Mouse (Mus musculus): ENCODE data around the gene Lrrc74b.
"Not testable (repeated sequence)": the region's sequence is repeated elsewhere in the genome, so short reads cannot be mapped to it uniquely, and the experiment has no call there.

The Lrrc74b gene

GRCm38 (mm10) chr16:17561128-17561750 is at the start of gene Lrrc74b:
TSS of gene Lrrc74b (minus strand) at chr16:17561247.
- DNase-seq, result peak; percentile 20 to 32

GRCm38 (mm10) chr16:17605684-17606083 is 44.6 kb upstream of the Lrrc74b start:
- no peak for DNase-seq

- DNase-seq, result no peak
Measured at GRCm38 (mm10) chr16:17604941-17605340, 43.9 kb upstream of the Lrrc74b start.

DNA sequence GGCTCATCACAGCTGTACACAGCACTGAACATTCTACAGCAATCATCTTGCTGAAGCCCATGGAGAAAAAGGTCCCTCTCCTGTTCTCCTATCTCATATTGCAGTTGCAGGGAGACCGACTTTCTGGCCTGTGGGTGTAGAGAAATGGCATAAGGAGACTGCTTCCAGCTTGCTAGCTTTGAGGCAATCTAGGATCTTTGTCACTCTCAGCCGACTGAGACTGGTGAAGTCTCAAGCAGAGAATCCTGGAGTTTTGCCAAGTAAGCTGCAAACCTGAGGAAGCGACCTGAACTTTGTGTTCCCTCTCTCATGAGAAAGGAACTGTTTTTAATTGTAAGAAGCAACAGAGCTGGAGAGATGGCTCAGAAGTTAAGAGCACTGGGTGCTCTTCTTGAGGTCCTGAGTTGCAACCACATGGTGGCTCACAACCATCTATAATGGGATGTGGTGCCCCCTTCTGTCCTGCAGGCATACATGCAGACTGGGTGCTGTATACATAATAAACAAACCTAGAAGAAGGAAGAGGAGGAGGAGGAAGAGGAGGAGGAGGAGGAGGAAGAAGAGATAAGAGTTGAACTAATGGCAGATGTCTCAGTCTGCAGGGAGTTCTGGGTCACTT is 40.0 kb upstream of the Lrrc74b start:
- no peak for DNase-seq

DNA sequence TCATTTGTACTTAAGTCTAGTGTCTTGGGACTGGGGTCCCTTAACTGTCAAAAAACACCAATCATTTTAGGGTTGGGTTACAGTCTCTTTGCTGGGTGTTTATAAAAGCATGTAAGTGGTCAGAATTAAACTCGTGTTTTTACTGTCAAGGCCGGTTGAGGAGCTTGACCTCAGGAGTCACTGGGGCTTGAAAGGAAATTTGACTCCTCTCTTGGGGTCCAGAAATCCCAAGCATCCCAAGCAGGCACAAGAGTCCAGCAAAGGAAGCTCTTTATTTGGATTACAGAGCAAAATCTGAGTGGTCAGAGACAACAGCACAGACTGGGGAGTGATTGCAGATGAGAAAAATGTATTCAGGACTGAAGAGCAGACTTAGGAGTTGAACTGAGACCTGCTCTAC is 29.7 kb upstream of the Lrrc74b start:
- no peak for DNase-seq

- DNase-seq, result no peak
Measured at GRCm38 (mm10) chr16:17584555-17584954, 23.5 kb upstream of the Lrrc74b start.

DNA sequence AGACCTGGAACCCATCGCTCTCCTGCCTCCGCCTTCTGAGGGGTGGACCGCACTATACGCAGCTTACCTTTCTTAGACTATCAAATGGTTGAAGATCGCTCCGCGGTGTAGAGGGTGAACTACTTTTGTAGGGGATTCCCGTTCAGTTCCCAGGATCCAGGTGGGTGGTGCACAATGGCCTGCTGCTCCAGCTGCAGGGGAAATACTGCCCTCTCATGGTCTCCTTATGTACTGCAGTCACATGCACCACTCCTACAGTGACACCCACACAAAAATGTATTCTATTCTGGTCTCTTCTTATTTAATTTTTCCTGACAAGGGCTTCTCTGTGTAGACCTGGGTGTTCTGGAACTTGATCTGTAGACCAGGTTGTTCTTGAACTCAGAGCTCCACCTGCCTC is 22.0 kb upstream of the Lrrc74b start, which contains the start of gene Slc7a4:
Slc7a4 (minus strand) TSS at position 151 of the 400 bp plus-strand sequence.
- no peak for DNase-seq

- DNase-seq, result no peak
Measured at GRCm38 (mm10) chr16:17576825-17577215, 15.8 kb upstream of the Lrrc74b start.

DNA sequence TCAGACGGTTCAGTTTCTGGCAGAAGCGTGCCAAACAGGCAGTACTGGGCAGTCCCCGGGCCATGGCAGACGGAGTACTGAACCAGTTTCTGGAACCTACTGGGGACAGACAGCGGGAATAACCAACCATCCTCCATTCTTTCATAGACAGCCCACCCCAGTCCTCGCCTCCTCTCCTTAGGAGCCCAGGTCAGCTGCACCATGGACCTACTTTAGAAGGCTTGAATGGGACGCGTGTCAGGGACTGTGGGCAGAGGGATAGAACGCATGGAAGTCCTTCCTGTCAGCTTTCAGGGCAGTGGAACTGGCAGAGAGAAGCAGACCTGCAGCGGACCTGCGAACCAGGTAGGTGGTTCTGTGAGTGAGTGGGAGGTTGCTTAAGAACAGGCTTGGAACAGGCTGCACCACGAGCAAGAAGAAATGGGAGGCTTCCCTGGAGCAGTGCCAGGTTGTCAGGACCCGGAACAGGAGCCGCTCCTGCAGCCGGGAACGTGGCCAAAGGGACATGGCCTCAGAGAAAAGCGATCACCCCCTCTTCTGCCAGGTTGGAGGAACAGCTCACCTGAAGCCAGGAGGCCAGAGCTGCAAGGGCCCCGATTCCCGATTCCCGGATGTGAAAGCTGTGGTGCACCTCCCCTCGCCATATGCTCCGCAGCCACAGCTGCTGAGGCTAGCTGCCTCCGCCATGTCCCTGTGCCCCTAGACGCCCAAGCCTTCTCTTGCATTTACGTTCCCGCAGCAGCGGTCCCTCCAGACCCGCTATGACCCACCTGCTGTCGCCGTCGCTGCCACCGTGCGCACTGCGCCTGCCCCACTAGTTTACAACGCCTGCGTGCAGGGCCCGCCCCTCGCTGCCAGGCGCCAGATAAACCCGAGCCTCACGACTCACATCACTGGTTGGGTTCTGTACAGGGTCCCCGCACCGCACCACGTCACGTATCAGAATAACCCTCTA is 15.1 kb upstream of the Lrrc74b start:
- peak; percentile 66 to 72 for DNase-seq

DNA sequence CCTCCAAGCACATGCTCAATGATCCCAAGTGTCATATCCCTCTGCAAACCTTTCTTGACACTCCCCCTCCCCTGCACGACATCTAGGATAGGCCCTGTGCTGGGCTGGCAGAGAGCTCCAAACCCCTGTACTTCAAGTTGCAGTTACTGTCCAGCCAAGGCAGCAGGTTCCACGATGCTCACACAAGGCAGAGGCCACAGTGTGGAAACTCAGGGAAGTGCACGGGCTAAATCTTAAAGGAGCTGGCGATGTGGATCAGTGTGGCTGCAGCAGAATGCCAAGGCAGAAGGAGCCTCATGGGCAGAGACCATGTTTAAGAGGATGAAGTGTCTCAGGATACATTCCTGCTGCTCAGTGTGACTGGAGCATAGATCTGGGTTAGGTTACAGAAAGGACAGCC is 5.1 kb upstream of the Lrrc74b start:
- DNase-seq, result no peak

GRCm38 (mm10) chr16:17564771-17565170 is 3.7 kb upstream of the Lrrc74b start:
- no peak for DNase-seq

DNA sequence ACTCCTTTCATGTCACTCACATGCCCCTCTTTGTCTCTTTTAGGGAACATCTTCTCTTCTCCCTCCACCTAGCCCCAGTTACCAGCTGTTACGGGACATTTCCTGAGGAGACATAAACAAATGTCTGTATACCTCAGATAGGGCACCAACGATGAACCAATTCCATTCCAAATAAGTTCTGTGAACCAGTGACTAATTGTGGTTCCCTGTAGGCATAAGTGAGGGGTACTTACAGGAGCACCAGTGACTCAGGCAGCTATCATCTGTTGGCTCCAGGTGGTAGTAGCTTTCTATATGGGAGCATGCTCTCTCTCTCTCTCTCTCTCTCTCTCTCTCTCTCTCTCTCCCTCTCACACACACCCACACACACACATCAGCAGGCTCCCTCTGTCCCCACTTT is 3.2 kb upstream of the Lrrc74b start:
- DNase-seq, result no peak

DNA sequence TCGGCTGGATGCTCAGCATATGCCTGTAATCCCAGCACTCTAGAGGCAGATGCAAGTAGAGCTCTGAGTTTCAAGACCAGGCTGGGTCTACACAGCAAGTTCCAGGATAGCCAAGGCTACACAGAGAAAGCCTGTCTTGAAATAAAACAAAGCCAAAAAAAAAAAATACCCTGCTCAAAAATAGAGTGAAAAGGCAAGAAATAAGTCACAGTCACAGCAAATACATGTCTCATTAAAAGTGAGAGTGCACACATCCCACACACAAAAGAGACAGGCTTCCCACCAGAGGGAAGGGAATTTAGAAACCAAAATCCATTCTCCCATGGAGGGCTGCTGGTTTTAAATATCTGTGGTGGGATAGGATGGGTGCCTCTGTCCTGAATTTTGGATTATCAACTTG is 2.5 kb upstream of the Lrrc74b start:
- no peak for DNase-seq

DNA sequence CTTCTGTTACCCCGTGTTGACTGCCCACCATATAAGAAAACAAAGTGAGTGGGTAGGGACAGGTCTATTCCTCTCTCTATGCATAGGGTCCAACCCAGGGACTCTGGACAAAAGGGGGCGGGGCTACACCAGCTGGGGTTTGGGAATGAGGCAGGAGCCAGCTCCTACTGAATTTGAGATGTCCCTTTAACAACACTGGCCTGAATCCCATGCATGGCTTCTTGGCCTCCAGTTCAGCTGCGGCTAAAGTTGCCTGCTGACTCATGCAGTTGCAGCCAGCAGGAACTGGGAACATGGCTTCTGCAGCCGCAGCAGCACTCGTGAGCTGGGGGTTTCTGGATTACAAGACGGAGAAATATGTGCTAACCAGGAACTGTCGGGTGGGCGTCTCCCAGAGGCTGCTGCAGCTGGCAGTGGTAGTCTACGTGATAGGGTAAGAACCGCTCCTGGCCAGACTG is 733 bp upstream of the Lrrc74b start, which contains the start of gene P2rx6:
P2rx6 (plus strand) TSS at position 135 of the 458 bp plus-strand sequence.
- peak in 1 of 2 experiments; percentile 17 for DNase-seq

- DNase-seq, result no peak
Measured at GRCm38 (mm10) chr16:17559396-17560027, 1.5 kb downstream of the Lrrc74b start.

DNA sequence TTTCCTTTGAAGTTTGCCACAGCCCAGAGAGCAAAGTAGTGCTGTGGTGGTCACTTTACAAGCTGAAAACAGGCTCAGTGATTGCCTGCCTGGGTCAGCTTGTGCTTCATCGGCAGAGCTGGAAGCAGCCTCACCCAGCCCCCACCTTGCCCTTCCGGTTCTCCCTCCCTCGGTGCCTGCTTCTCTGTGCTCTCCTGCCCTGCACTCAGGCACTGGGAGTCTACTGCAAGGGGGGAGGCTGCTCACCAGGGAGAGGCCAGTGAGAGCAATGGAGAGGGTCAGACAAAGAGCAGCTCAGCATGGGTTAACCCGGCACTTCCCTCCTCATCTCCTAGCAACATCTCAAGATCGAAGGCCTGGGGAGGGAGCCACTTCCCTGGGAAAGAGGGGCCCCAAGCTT is 2.2 kb downstream of the Lrrc74b start:
- no peak for DNase-seq

DNA sequence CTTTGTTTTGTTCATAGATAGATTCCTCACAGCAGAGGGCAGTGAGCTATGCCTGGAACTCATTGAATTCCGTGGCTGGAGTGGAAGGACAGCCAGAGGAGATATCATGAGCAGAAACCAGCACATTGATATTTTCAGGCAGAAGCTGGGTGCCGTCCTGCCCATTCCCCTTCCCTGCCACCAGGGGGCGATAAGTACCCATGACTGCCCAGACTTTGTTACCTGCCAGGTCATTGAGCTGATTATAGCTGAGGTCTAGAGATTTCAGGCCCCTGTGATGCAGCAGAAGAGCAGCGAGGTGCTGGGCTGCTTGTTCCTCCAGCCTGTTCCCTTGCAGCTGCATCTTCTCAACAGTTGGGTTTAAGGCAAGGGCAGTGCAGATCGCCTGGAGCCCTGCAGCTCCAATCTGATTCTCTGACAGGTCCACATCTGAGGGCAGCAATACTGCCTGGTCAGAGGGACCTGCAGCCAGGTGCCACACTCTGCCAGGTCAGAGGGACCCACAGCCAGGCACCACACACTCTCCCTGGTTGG is 3.0 kb downstream of the Lrrc74b start:
- DNase-seq, result peak; percentile 59 to 72

DNA sequence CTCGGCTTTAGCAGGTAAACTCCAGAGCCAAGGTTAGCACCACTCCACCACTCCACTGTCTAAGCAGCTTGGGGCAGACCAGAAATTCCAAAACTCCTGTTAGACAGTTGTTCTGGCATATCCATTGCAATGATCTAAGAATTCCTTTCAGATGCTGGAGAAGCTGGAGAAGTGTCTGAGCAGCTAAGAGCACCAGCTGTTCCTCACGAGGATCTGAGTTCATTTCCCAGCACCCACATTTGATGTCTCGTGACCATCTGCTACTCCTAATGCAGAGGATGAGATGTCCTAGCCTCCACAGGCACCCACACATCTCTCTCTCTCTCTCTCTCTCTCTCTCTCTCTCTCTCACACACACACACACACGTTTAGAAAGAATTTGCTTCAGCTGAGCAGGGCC is 4.1 kb downstream of the Lrrc74b start:
- DNase-seq, result no peak

DNA sequence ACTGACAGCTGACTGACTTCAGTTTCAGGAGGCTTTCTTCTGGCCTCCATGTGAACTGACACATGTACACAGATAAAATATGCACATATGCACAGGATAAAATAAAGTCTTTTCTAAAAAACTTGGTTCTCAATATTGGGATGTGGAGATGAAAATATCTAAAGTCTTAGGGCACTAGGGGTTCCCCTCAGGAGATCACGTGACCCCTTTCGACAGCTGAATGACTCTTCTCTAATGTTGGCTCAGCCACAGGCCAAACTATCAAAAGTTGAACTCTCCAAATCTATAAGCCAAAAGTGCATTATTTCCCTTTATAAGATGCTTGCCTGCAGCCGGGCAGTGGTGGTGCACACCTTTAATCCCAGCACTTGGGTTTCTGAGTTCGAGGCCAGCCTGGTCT is 4.9 kb downstream of the Lrrc74b start:
- no peak for DNase-seq

DNA sequence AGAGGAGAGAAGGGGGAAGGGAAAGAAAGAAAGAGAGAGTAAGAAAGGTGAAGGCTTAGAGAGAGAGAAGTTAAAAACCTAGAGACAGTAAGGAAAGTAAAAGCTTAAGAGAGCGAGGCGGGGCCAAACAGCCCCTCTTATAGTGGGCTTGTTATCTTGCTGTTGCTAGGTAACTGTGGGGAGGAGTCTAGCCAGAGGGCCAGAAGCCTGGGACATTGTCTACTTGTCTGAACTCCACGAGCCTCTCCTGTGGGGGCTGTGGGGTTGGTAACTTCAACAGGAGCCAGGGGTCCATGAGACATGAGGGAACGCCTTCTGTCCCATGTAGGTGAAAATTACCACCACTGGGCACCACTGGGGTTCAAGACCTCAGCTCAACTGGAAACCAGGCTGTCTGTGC is 6.3 kb downstream of the Lrrc74b start:
- not testable (repeated sequence) for DNase-seq

GRCm38 (mm10) chr16:17553910-17554685 is 6.9 kb downstream of the Lrrc74b start:
- DNase-seq, result peak; percentile 78 to 89

DNA sequence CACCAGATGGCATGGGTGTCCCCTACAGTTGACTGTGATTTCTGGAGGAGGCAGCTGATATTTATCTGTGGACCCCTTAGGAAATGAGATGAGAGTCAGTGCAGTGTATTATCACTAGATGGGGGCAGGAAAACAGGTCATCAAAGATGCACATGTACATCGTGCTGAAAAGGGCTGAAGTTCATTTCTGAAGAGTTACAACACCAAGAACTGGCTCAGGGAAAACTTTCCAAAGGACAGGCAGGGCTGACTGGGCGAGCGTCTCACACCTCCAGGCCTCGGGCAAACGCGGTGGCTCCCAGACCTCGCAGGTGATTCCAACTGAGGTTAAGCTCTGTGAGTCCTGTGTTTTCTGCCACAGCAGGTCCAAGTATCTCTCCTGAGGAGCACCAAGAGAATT is 8.2 kb downstream of the Lrrc74b start:
- DNase-seq, result no peak

All from kidney, adult 8-10 months (tissue).